Mouse (Mus musculus): ENCODE measurements around the gene Rab44.

DNA sequence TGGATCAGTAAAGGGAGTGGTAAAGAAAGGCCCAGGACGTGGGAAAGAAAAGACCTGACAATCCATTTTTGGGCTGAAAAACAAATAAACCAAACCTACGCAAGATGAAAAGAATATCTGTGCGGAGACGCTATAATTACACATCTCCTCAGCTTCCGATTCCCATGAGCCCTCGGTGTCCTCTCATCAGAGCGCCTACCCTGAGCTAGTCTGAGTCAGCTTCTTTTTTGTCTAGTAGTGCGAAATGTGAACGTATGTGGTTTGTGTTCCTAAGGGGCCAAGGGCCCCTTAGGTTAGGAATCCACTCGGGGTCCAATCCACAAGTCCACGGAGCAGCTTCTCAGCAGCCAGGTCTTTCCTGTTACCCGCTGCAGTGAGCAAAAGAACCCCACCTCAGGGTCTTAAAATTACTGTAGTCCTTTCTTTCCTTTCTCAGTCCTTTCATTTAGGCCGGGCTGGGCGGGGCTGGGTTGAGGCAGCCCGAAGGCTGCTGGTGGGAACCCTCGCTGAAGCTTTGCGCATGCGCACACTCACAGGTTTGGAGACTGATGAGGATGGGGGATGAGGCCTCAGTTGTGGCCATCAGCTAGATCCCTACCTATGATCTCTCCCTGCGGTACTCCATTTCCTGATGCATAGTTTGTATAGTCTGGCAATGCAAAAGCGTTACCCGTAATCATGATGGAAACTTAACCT, 48.6 kb upstream of the Rab44 start:
- no peak for TF ChIP-seq CTCF (IDR thresholded peaks at IDR 0.05; ENCODE audit: low read depth)
- no peak for TF ChIP-seq EP300 (optimal IDR thresholded peaks at IDR 0.05)
